Comparison of ENCODE assay signal across 8 mouse cellular contexts in genomic region chr16:28927381-28927780, GRCm38 (mm10). TPM values are rescaled to one million over a fixed set of nuclear protein-coding genes. Genes with fewer than 3 reads are reported as not detected.
DNase-seq lines count a peak whose midpoint lies in the region; ATAC-seq and TF ChIP-seq lines count a peak whose summit lies in the region.
"Had no signal": no experiment of that assay in that cellular context is flagged by ENCODE, and none has a peak within 500 bp of the region (broad histone marks: within the 10 kb centered on the region; RNA-seq: fewer than 3 reads in every experiment).

No protein-coding gene starts in this region.

- H3K36me3 ChIP-seq in hindbrain, embryonic 11.5 days (ENCODE audit: control insufficient read depth, insufficient read depth, low read length), result no peaks in the 10 kb centered on the region
- H3K36me3 ChIP-seq in limb, embryonic 14.5 days (ENCODE audit: control insufficient read depth, insufficient read depth, low read length), result no peaks in the 10 kb centered on the region

- no peak for TF ChIP-seq CTCF in brain, embryonic 14.5 days (IDR thresholded peaks at IDR 0.05; ENCODE audit: borderline replicate concordance, extremely low read depth, insufficient read depth, insufficient read length)

- no peak overlapping the region for H3K27ac ChIP-seq in hindbrain, embryonic 11.5 days (ENCODE audit: low read depth, low read length)
- H3K27ac ChIP-seq in limb, embryonic 14.5 days (replicated peaks; ENCODE audit: low read depth, low read length), result no peak overlapping the region
- H3K27ac ChIP-seq: liver, embryonic 14.5 days had no signal

- H3K4me3 ChIP-seq in hindbrain, embryonic 11.5 days (ENCODE audit: low read depth, low read length), result peak overlapping the region; percentile 63; the same call in 1 of the 2 replicates
- H3K4me3 ChIP-seq in limb, embryonic 14.5 days (replicated peaks; ENCODE audit: low read length), result peak overlapping the region; percentile 87; the same call in 1 of the 2 replicates

- no peaks in the 10 kb centered on the region for H3K27me3 ChIP-seq in hindbrain, embryonic 11.5 days (ENCODE audit: control insufficient read depth, insufficient read depth, low read length)
- no peaks in the 10 kb centered on the region for H3K27me3 ChIP-seq in limb, embryonic 14.5 days (ENCODE audit: control insufficient read depth, insufficient read depth, low read length)

- TF ChIP-seq POLR2A in brain, embryonic 14.5 days (IDR thresholded peaks at IDR 0.05; ENCODE audit: borderline replicate concordance, extremely low read depth, insufficient read depth, insufficient read length, poor library complexity, severe bottlenecking), result no peak
- no peak for TF ChIP-seq POLR2A in limb, embryonic 14.5 days (IDR thresholded peaks at IDR 0.05; ENCODE audit: borderline replicate concordance, extremely low read depth, insufficient read depth, insufficient read length)

- peak; percentile 81 for DNase-seq in brain, embryonic 14.5 days (ENCODE audit: low read depth)
- peak; percentile 18 for DNase-seq in cerebellum, adult 8-10 months
- peak; percentile 27 for DNase-seq in hindbrain, embryonic 11.5 days (ENCODE audit: low spot score)
- no peak for DNase-seq in limb, embryonic 14.5 days (ENCODE audit: low spot score)
- no peak for DNase-seq in gastrocnemius, adult 8-10 months (ENCODE audit: low spot score in 2 of 2)
- no peak for DNase-seq in ovary, postnatal 14 days (ENCODE audit: low spot score)
- no peak for DNase-seq in lung, postnatal 10 days

- WGBS in hindbrain, embryonic 11.5 days, result 24% methylated on average over 9 of the region's 9 CpGs
- 22% methylated on average over 9 of the region's 9 CpGs for WGBS in limb, embryonic 14.5 days

- peaks cover 3% of the 10 kb centered on the region; the same call in 1 of the 2 replicates for H3K4me1 ChIP-seq in hindbrain, embryonic 11.5 days (replicated peaks; ENCODE audit: control insufficient read depth, insufficient read depth, low read length)
- H3K4me1 ChIP-seq in limb, embryonic 14.5 days (ENCODE audit: control insufficient read depth, insufficient read depth, low read length), result peaks cover 17% of the 10 kb centered on the region; the same call in 1 of the 2 replicates

- ATAC-seq in hindbrain, embryonic 11.5 days (ENCODE audit: low FRiP score), result no peak
- ATAC-seq in limb, embryonic 14.5 days (ENCODE audit: low FRiP score, low read depth), result no peak

- H3K4me2 ChIP-seq in hindbrain, embryonic 11.5 days (replicated peaks; ENCODE audit: low read depth, low read length), result peak overlapping the region; percentile 95
- H3K4me2 ChIP-seq in limb, embryonic 14.5 days (replicated peaks; ENCODE audit: low read depth, low read length, severe bottlenecking), result peak overlapping the region; percentile 81

- H3K9me3 ChIP-seq in hindbrain, embryonic 11.5 days (ENCODE audit: control insufficient read depth, low read length), result no peaks in the 10 kb centered on the region
- no peaks in the 10 kb centered on the region for H3K9me3 ChIP-seq in limb, embryonic 14.5 days (ENCODE audit: control insufficient read depth, low read length)

- H3K9ac ChIP-seq in hindbrain, embryonic 11.5 days (ENCODE audit: low read depth, low read length), result no peak overlapping the region
- H3K9ac ChIP-seq in limb, embryonic 14.5 days (ENCODE audit: low read depth, low read length, severe bottlenecking), result no peak overlapping the region
- H3K9ac ChIP-seq: liver, embryonic 14.5 days had no signal

RNA-seq across cellular contexts. Expression of gene Mb21d2, which starts 2.1 kb away (rescaled TPM):
- polyA plus RNA-seq in brain, embryonic 14.5 days (2012; rRNA removed), result 28.4 and 44.0 TPM in 2 replicates
- polyA plus RNA-seq in hindbrain, embryonic 11.5 days (2014; fragmentation: Nextera tagmentation; extraction: Ambion mirVana), result 8.6 and 9.5 TPM in 2 replicates
- 11.8 and 15.0 TPM in 2 replicates for polyA plus RNA-seq in limb, embryonic 14.5 days (2012; rRNA removed)
- 9.9 and 11.4 TPM in 2 replicates for polyA plus RNA-seq in limb, embryonic 14.5 days (2014; fragmentation: Nextera tagmentation; extraction: Ambion mirVana)
- total RNA-seq in gastrocnemius, adult 8-10 months (2022), result 10 to 100 TPM in 2 of 4 experiments, 1 to 10 TPM in 2; 8.9 to 14.4 (median 11.4) TPM

Comparison
In these comparisons a context has a peak if more than half of its experiments do, and no peak if none do; other contexts are left out.
1. DNase-seq: peak in brain, embryonic 14.5 days (single experiment), cerebellum, adult 8-10 months (single experiment) and hindbrain, embryonic 11.5 days (single experiment); none in limb, embryonic 14.5 days (single experiment), gastrocnemius, adult 8-10 months (0 of 2), ovary, postnatal 14 days (single experiment) and lung, postnatal 10 days (single experiment).